Mouse (Mus musculus): Measurements from ENCODE around the gene Fmo2. TPM values are rescaled to one million over a fixed set of nuclear protein-coding genes. Genes with fewer than 3 reads are reported as not detected.

The Fmo2 gene
- polyA plus RNA-seq, 1 experiment, result 2.1 TPM

GRCm38 (mm10) chr1:162930631-162931030 lies 32.1 kb upstream of the Fmo2 start:
- DNase-seq, result no peak

GRCm38 (mm10) chr1:162929146-162929545 lies 30.6 kb upstream of the Fmo2 start:
- TF ChIP-seq CTCF (IDR thresholded peaks at IDR 0.05; ENCODE audit: borderline replicate concordance, control insufficient read depth, extremely low read depth, insufficient read depth, low read length, poor library complexity), result no peak
- Histone ChIP-seq H3K4me1 (replicated peaks; ENCODE audit: control insufficient read depth, insufficient read depth, low read length) (no peaks in the 10 kb centered on the region; the same call in 1 of the 2 replicates), H3K36me3 (ENCODE audit: control insufficient read depth, insufficient read depth, low read length) (no peaks in the 10 kb centered on the region), H3K4me3 (ENCODE audit: control insufficient read depth, insufficient read depth, low read length) (no peak overlapping the region), H3K27me3 (ENCODE audit: control insufficient read depth, insufficient read depth, low read length) (no peaks in the 10 kb centered on the region), H3K27ac (ENCODE audit: control insufficient read depth, insufficient read depth, low read length) (no peak overlapping the region)
- WGBS, result 87% methylated on average over 3 of the region's 3 CpGs
- no peak for DNase-seq

More at GRCm38 (mm10) chr1:162930631-162931030, 32.1 kb upstream of the Fmo2 start:
- Histone ChIP-seq H3K4me1 (replicated peaks; ENCODE audit: control insufficient read depth, insufficient read depth, low read length) (no peaks in the 10 kb centered on the region; the same call in 1 of the 2 replicates), H3K27me3 (ENCODE audit: control insufficient read depth, insufficient read depth, low read length) (no peaks in the 10 kb centered on the region), H3K36me3 (ENCODE audit: control insufficient read depth, insufficient read depth, low read length) (no peaks in the 10 kb centered on the region), H3K4me3 (ENCODE audit: control insufficient read depth, insufficient read depth, low read length) (no peak overlapping the region), H3K27ac (ENCODE audit: control insufficient read depth, insufficient read depth, low read length) (no peak overlapping the region)
- 77% methylated on average over 2 of the region's 2 CpGs for WGBS
- TF ChIP-seq POLR2A (IDR thresholded peaks at IDR 0.05; ENCODE audit: control insufficient read depth, extremely low read depth, insufficient read depth, low read length, poor library complexity) (no peak), CTCF (IDR thresholded peaks at IDR 0.05; ENCODE audit: borderline replicate concordance, control insufficient read depth, extremely low read depth, insufficient read depth, low read length, poor library complexity) (no peak)

- no peaks in the 10 kb centered on the region for H3K4me1 ChIP-seq (replicated peaks; ENCODE audit: control insufficient read depth, insufficient read depth, low read length)
- no peak overlapping the region for H3K4me3 ChIP-seq (ENCODE audit: control insufficient read depth, insufficient read depth, low read length)
- no peak for TF ChIP-seq CTCF (IDR thresholded peaks at IDR 0.05; ENCODE audit: borderline replicate concordance, control insufficient read depth, extremely low read depth, insufficient read depth, low read length, poor library complexity)
- TF ChIP-seq POLR2A (IDR thresholded peaks at IDR 0.05; ENCODE audit: control insufficient read depth, extremely low read depth, insufficient read depth, low read length, poor library complexity), result no peak
- DNase-seq, result no peak
- H3K27me3 ChIP-seq (ENCODE audit: control insufficient read depth, insufficient read depth, low read length), result no peaks in the 10 kb centered on the region
- H3K36me3 ChIP-seq (ENCODE audit: control insufficient read depth, insufficient read depth, low read length), result no peaks in the 10 kb centered on the region
- 83% methylated on average over 1 of the region's 1 CpGs for WGBS
- no peak overlapping the region for H3K27ac ChIP-seq (ENCODE audit: control insufficient read depth, insufficient read depth, low read length)
Observed at GRCm38 (mm10) chr1:162925121-162925520, 26.6 kb upstream of the Fmo2 start.

GRCm38 (mm10) chr1:162916661-162917060 lies 18.1 kb upstream of the Fmo2 start:
- Histone ChIP-seq H3K27ac (ENCODE audit: control insufficient read depth, insufficient read depth, low read length) (no peak overlapping the region), H3K36me3 (ENCODE audit: control insufficient read depth, insufficient read depth, low read length) (no peaks in the 10 kb centered on the region), H3K4me3 (ENCODE audit: control insufficient read depth, insufficient read depth, low read length) (no peak overlapping the region), H3K4me1 (replicated peaks; ENCODE audit: control insufficient read depth, insufficient read depth, low read length) (no peaks in the 10 kb centered on the region), H3K27me3 (ENCODE audit: control insufficient read depth, insufficient read depth, low read length) (no peaks in the 10 kb centered on the region)
- no peak for DNase-seq
- WGBS, result 85% methylated on average over 8 of the region's 8 CpGs
- TF ChIP-seq POLR2A (IDR thresholded peaks at IDR 0.05; ENCODE audit: control insufficient read depth, extremely low read depth, insufficient read depth, low read length, poor library complexity), result no peak

GRCm38 (mm10) chr1:162914932-162915556 lies 16.5 kb upstream of the Fmo2 start:
- no peaks in the 10 kb centered on the region for H3K36me3 ChIP-seq (ENCODE audit: control insufficient read depth, insufficient read depth, low read length)
- no peak overlapping the region for H3K27ac ChIP-seq (ENCODE audit: control insufficient read depth, insufficient read depth, low read length)
- DNase-seq, result no peak
- no peak for TF ChIP-seq POLR2A (IDR thresholded peaks at IDR 0.05; ENCODE audit: control insufficient read depth, extremely low read depth, insufficient read depth, low read length, poor library complexity)
- no peak for TF ChIP-seq CTCF (IDR thresholded peaks at IDR 0.05; ENCODE audit: borderline replicate concordance, control insufficient read depth, extremely low read depth, insufficient read depth, low read length, poor library complexity)
- H3K27me3 ChIP-seq (ENCODE audit: control insufficient read depth, insufficient read depth, low read length), result no peaks in the 10 kb centered on the region
- WGBS, result 95% methylated on average over 4 of the region's 4 CpGs
- H3K4me3 ChIP-seq (ENCODE audit: control insufficient read depth, insufficient read depth, low read length), result no peak overlapping the region
- H3K4me1 ChIP-seq (replicated peaks; ENCODE audit: control insufficient read depth, insufficient read depth, low read length), result no peaks in the 10 kb centered on the region

- TF ChIP-seq POLR2A (IDR thresholded peaks at IDR 0.05; ENCODE audit: control insufficient read depth, extremely low read depth, insufficient read depth, low read length, poor library complexity) (no peak), CTCF (IDR thresholded peaks at IDR 0.05; ENCODE audit: borderline replicate concordance, control insufficient read depth, extremely low read depth, insufficient read depth, low read length, poor library complexity) (no peak)
Observed at GRCm38 (mm10) chr1:162912085-162912484, 13.6 kb upstream of the Fmo2 start.

GRCm38 (mm10) chr1:162901879-162902278 lies 3.4 kb upstream of the Fmo2 start:
- DNase-seq, result no peak
- Histone ChIP-seq H3K4me3 (ENCODE audit: control insufficient read depth, insufficient read depth, low read length) (no peak overlapping the region), H3K27me3 (ENCODE audit: control insufficient read depth, insufficient read depth, low read length) (no peaks in the 10 kb centered on the region), H3K27ac (ENCODE audit: control insufficient read depth, insufficient read depth, low read length) (no peak overlapping the region), H3K36me3 (ENCODE audit: control insufficient read depth, insufficient read depth, low read length) (no peaks in the 10 kb centered on the region), H3K4me1 (replicated peaks; ENCODE audit: control insufficient read depth, insufficient read depth, low read length) (no peaks in the 10 kb centered on the region)
- TF ChIP-seq POLR2A (IDR thresholded peaks at IDR 0.05; ENCODE audit: control insufficient read depth, extremely low read depth, insufficient read depth, low read length, poor library complexity) (no peak), CTCF (IDR thresholded peaks at IDR 0.05; ENCODE audit: borderline replicate concordance, control insufficient read depth, extremely low read depth, insufficient read depth, low read length, poor library complexity) (no peak)
- WGBS, result 90% methylated on average over 4 of the region's 4 CpGs

More at GRCm38 (mm10) chr1:162912085-162912484, 13.6 kb upstream of the Fmo2 start:
- DNase-seq, result no peak
- Histone ChIP-seq H3K4me1 (replicated peaks; ENCODE audit: control insufficient read depth, insufficient read depth, low read length) (no peaks in the 10 kb centered on the region), H3K27ac (ENCODE audit: control insufficient read depth, insufficient read depth, low read length) (no peak overlapping the region), H3K4me3 (ENCODE audit: control insufficient read depth, insufficient read depth, low read length) (no peak overlapping the region), H3K27me3 (ENCODE audit: control insufficient read depth, insufficient read depth, low read length) (no peaks in the 10 kb centered on the region), H3K36me3 (ENCODE audit: control insufficient read depth, insufficient read depth, low read length) (no peaks in the 10 kb centered on the region)
